Mouse (Mus musculus) liver, embryonic 14.5 days (tissue): ENCODE results near the gene Slc25a23. TPM values are rescaled to one million over a fixed set of nuclear protein-coding genes. Genes with fewer than 3 reads are reported as not detected.

Experiments used
- ATAC-seq: fragments of 200-750 bp; cut with Nextera tagmentation; 2 replicates; pipeline ENCODE4 v1.8.0; 2017; ENCODE audit warnings: moderate number of reproducible peaks, mild to moderate bottlenecking, moderate library complexity; ENCODE audit not compliant: insufficient read depth
- DNase-seq, 3 experiments: peaks; one replicate each; pipeline ENCODE4 v3.0.0-alpha.2; 2012 to 2013; ENCODE audit warnings: low read depth in 3 of 3, low spot score in 3 of 3
- H3K27ac ChIP-seq: fragments of 300-500 bp; sonication (generic); 2 replicates; pipeline ENCODE4 v1.5.1; 2014; ENCODE audit warnings: moderate library complexity, mild to moderate bottlenecking, control low read depth, inconsistent platforms
- H3K27me3 ChIP-seq: fragments of 300-500 bp; sonication (generic); 2 replicates; pipeline ENCODE4 v1.6.1; 2014; ENCODE audit warnings: mild to moderate bottlenecking, low read length, moderate library complexity; ENCODE audit not compliant: control insufficient read depth, insufficient read depth
- H3K36me3 ChIP-seq: fragments of 300-500 bp; sonication (generic); replicated peaks from 2 replicates; pipeline ENCODE4 v1.6.1; 2014; ENCODE audit warnings: low read depth; ENCODE audit not compliant: control insufficient read depth, insufficient read depth
- H3K4me1 ChIP-seq, 2 experiments: fragments of 200-500 bp in 1 of 2; fragments of 300-500 bp in 1 of 2; sonication (generic) in 1 of 2; replicated peaks; 2 replicates each; pipeline ENCODE4 v1.6.1; 2012 to 2014; ENCODE audit warnings: antibody characterized with exemption in 1 of 2, inconsistent platforms in 1 of 2, low read length in 1 of 2; ENCODE audit not compliant: control insufficient read depth in 2 of 2, insufficient read depth in 2 of 2
- H3K4me2 ChIP-seq: fragments of 300-500 bp; sonication (generic); 2 replicates; pipeline ENCODE4 v1.6.1; 2014; ENCODE audit warnings: low read depth, mild to moderate bottlenecking, control low read depth, moderate library complexity
- H3K4me3 ChIP-seq, 2 experiments: fragments of 200-500 bp in 1 of 2; fragments of 300-500 bp in 1 of 2; sonication (generic) in 1 of 2; 2 replicates each; pipeline ENCODE4 v1.5.1; 2012 to 2014; ENCODE audit warnings: low read depth in 2 of 2, low read length in 2 of 2, mild to moderate bottlenecking in 2 of 2, control low read depth in 1 of 2, inconsistent platforms in 1 of 2, moderate library complexity in 1 of 2; ENCODE audit not compliant: insufficient read depth in 1 of 2
- H3K9ac ChIP-seq: fragments of 300-500 bp; sonication (generic); replicated peaks from 2 replicates; pipeline ENCODE4 v1.6.1; 2014; ENCODE audit warnings: mild to moderate bottlenecking, control low read depth, moderate library complexity
- H3K9me3 ChIP-seq: fragments of 300-500 bp; sonication (generic); 2 replicates; pipeline ENCODE4 v1.6.1; 2016; ENCODE audit warnings: low read length, mixed read lengths; ENCODE audit not compliant: control insufficient read depth
- CTCF ChIP-seq: IDR thresholded peaks from 2 replicates; pipeline ENCODE4 v1.5.1; 2016; ENCODE audit warnings: antibody characterized with exemption, low read depth, control low read depth
- EP300 ChIP-seq: IDR thresholded peaks from 2 replicates; pipeline ENCODE4 v1.6.1; 2016; ENCODE audit warnings: antibody characterized with exemption, low read depth
- WGBS: fragments of 180-500 bp; shearing (Covaris S2); extraction: QIAGEN DNeasy Blood & Tissue Kit; methylation state at CpG from one replicate; pipeline ENCODE4 v1.1.7; 2014; ENCODE audit not compliant: insufficient replicate concordance; 5-methylcytosine and 5-hydroxymethylcytosine counted together
- polyA plus RNA-seq, 2 experiments: library from polyadenylated mRNA; depleted of rRNA in 1 of 2; stranded (reverse) in 1 of 2; unstranded in 1 of 2; fragments of >200 nt; fragmentation: Nextera tagmentation in 1 of 2; extraction: Ambion mirVana in 1 of 2; gene quantifications; 2 replicates each; pipeline versions ENCODE4 v1.2.1 to v1.2.3; 2012 to 2014

Gene Slc25a23
- polyA plus RNA-seq, 2 experiments = 4.7 to 8.8 TPM

- no peak within 1 kb of the TSS for H3K27ac ChIP-seq
Observed at GRCm38 (mm10) chr17:57105181-57106034, 45.7 kb upstream of the Slc25a23 start, which contains the start of gene Tnfsf9. TSS of gene Tnfsf9 (plus strand) at chr17:57105325.

DNA sequence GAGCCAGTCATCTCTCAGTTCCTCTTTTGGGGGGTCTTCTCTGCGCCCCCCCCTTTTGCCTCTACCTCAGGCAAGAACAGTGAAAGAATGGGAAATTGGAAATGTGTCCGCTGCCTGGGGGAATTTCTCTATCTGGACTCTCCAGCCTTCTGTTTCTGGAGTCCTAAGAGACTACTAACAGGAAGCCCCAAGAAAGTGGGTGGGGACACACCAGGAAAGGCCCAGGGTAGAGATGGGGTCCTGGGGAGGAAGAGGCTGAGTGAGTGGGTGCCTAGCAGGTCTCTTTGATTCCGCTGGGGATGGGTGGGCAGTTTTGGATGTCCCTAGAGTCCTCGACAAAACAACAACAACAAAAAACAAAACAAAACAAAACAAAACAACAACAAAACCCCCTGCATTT is 44.8 kb upstream of the Slc25a23 start:
- WGBS = 23% methylated on average over 4 of the region's 4 CpGs
- TF ChIP-seq EP300 = no peak
- TF ChIP-seq CTCF = no peak
- ATAC-seq = no peak
- Histone ChIP-seq H3K4me1 (peaks cover 0 to 6% of the 10 kb centered on the region in 2 experiments; a peak in 1 of 4 replicates), H3K9me3 (no peaks in the 10 kb centered on the region), H3K4me2 (peak overlapping the region; percentile 69), H3K4me3 (no peak overlapping the region; a peak in 1 of 4 replicates), H3K27ac (no peak overlapping the region), H3K27me3 (peaks cover 16% of the 10 kb centered on the region), H3K9ac (no peak overlapping the region), H3K36me3 (no peaks in the 10 kb centered on the region)
- DNase-seq = no peak

More at GRCm38 (mm10) chr17:57105181-57106034, 45.7 kb upstream of the Slc25a23 start, which contains the start of gene Tnfsf9:
- Histone ChIP-seq H3K4me2 (peak within 1 kb of the TSS; percentile 69), H3K27me3 (peaks cover 16% of the 10 kb centered on the region), H3K4me3 (peak within 1 kb of the TSS; percentile 53 to 68), H3K9ac (peak within 1 kb of the TSS; percentile 28; the same call in 1 of the 2 replicates), H3K9me3 (no peaks in the 10 kb centered on the region), H3K36me3 (no peaks in the 10 kb centered on the region), H3K4me1 (peaks cover 0 to 2% of the 10 kb centered on the region in 2 experiments; a peak in 1 of 4 replicates)
- ATAC-seq (peak; percentile 45; the same call in 1 of the 2 replicates), DNase-seq (no peak)
- no peak for TF ChIP-seq CTCF
- TF ChIP-seq EP300 = no peak
- under 1% methylated on average over 57 of the region's 61 CpGs for WGBS

DNA sequence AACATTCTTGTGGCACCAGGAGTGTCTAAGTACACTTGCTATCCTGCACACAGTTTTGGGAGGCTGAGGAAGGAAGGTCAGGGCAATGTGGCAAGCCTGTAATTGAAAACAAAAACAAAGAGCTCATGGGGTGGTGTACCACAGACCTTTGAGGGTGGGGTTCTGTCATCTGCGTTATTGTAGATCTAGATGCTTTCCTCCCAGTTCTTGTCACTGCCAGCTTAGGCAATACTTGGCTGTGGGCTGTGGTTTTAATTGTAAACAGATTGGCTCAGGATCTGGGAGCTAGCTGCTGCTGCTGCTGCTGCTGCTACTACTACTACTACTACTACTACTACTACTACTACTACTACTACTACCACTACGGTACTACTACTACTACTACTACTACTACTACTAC is 42.6 kb upstream of the Slc25a23 start:
- ATAC-seq (no peak), DNase-seq (no peak)
- H3K4me1 ChIP-seq = peaks cover 0 to 6% of the 10 kb centered on the region in 2 experiments; a peak in 1 of 4 replicates
- no peak overlapping the region for H3K4me2 ChIP-seq
- no peak for TF ChIP-seq CTCF
- no peak for TF ChIP-seq EP300
- 55% methylated on average over 2 of the region's 2 CpGs for WGBS
- peaks cover 16% of the 10 kb centered on the region for H3K27me3 ChIP-seq
- H3K27ac ChIP-seq = no peak overlapping the region
- no peak overlapping the region for H3K4me3 ChIP-seq
- no peaks in the 10 kb centered on the region for H3K36me3 ChIP-seq
- no peaks in the 10 kb centered on the region for H3K9me3 ChIP-seq
- H3K9ac ChIP-seq = no peak overlapping the region

DNA sequence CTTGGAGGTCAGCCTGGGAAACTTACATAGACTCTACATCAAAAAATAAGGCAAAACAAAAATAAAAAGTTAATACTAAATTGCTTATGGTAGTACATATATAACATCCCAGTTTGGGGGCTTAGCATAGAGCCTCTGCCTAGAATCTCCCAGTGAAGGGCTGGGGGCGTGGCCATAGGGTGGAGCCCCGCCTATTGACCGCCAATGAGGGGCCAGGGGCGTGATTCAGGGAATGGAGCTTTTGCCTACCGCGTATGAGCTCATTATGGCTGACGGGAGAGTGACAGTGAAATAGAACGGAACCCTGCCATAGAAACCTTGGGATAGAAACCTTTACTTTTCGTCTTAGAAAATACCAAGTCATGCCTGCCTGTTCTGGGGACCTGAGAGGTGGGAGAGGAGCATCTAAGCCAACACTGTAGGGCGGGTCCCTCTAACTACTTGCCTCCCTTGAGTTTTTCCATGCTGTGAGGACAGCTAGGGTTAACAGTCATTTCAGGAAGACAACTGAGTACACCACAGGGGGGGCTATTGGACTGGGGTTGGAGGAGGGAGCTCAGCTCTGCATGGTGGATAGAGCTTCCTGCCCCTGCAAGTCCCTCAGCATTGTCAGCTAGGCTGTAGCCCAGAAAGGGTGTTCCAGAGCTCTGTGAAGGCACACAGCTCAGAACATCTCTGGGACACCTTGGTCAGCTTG is 40.1 kb upstream of the Slc25a23 start:
- Histone ChIP-seq H3K9me3 (no peaks in the 10 kb centered on the region), H3K4me2 (peak overlapping the region; percentile 40), H3K36me3 (no peaks in the 10 kb centered on the region), H3K4me1 (peaks cover 0 to 10% of the 10 kb centered on the region in 2 experiments; a peak in 1 of 4 replicates), H3K9ac (no peak overlapping the region), H3K4me3 (no peak overlapping the region; a peak in 2 of 4 replicates), H3K27me3 (no peaks in the 10 kb centered on the region; the same call in 1 of the 2 replicates), H3K27ac (no peak overlapping the region)
- no peak for DNase-seq
- TF ChIP-seq CTCF (peak; percentile 24), EP300 (no peak)
- 5% methylated on average over 10 of the region's 10 CpGs for WGBS
- peak; percentile 64 for ATAC-seq
